Mouse (Mus musculus) kidney, adult 8-10 months (tissue): ENCODE results near the gene Sept4.

Experiments
- DNase-seq, 2 experiments: peaks; one replicate each; pipeline ENCODE4 v3.0.0; 2022

The Sept4 gene

DNA sequence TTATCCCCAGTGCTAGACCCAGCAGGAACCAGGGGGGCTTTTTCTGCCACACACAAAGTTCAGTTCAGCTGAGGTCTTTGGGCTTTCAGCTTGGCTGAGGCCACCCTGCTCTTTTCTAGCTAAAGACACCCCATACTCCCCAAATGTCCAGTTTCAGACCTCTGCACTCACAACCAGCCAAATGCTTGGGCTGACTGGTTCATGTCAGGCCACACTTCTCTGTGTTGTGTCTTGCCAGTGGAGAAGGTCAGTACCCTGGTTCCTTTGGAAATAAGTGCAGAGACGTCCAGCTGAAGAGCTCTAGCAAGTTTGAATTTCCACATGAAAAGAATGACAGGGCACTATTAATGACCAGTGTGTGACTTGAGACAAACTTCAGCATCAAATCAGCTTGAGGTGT, 11.0 kb downstream of the Sept4 start:
- DNase-seq = no peak

DNA sequence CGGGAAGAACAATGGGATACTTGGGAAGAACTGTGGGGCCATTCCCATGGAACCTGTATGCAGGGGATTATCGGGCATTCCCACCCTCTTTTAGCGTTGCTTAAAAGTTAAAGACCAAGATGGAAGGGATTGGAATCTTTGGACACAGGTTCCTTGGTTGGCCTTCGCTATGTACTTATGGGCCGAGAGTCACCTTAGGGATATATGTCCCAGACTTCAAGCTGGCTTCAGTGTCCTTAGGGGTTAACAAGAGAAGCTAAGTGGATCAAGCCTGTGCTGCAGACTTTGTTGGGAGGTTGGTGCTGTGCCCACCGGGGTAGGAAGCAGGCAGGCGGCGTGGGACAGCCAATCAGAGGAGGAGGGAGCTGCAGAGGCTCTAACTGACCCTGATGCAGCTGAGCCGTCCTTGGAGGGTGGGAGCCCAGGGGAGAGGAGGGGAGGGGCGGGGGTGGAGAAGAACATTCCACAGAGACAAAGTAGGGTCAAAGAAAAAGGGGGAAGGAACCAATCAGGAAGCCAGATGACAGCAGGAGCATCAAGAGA, 11.9 kb downstream of the Sept4 start:
- no peak for DNase-seq

DNA sequence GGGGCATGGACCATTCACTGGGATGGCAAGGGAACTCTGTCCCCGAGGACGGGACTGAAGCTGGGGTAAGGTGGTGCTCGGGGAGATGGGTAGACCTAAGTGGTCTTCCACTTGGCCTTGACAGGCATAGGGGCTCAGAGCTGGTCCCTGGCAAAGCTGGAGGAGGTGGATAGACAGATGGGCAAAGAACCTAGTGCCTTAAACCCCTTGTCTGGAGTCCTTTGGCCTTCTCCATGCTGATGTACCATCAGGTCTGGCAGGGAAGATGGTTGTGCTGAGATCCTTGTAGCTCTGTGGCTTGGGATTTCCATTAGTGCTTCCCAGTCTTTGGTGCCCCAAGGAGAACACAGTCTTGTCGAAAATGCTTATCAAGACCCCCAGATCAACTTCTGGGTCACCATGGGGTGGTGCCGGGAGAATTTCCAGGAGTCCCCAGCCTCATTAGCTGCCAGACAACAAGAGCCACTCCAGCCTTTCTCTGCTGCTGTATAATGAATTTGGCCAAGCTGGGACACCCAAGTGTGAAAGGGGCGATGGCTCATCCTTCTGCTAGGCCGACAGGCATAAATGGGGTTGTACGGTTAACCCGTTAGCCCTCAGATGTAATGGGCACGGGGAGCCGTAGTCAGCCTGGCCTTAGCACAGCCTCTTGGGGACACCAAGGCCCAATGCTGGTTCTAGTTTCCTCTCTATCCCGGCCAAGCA, 12.6 kb downstream of the Sept4 start:
- no peak for DNase-seq

DNA sequence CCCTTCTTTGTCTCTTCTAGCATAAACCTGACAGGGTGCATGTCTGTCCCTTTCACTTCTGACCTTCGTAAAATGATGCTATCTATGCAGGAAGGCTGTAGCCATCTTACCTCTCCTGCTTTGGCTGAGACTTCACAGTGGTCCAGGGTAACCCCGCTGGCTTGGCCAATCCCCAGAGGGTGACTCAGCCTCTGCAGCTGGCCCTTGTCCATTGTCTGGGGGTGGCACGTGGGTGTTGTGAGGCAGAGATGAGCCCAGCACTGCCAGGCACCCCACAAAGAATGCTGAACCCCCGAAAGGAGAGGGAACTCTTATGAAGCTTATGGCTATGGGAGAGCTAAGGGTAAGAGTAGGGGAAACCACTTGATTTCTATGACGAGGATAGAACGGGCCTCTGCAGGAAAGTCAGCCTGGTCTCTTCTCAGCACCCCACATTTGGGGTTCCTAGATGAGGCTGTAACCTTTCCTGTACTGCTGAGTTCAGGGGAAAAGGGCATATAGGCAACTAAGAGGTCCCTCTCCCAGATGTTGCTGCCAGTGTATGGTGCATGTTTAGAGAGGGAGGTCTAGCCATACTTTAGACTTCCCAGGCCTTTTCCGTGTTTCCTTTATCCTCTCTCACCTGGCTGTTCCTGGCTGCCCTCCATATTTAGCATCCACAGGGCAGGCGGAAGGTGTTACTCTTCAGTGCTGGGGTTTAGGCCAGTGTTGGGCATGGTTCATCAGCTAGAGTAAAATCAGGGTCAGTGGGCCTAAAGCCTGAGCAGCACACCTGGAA, 13.4 kb downstream of the Sept4 start:
- DNase-seq = no peak

DNA sequence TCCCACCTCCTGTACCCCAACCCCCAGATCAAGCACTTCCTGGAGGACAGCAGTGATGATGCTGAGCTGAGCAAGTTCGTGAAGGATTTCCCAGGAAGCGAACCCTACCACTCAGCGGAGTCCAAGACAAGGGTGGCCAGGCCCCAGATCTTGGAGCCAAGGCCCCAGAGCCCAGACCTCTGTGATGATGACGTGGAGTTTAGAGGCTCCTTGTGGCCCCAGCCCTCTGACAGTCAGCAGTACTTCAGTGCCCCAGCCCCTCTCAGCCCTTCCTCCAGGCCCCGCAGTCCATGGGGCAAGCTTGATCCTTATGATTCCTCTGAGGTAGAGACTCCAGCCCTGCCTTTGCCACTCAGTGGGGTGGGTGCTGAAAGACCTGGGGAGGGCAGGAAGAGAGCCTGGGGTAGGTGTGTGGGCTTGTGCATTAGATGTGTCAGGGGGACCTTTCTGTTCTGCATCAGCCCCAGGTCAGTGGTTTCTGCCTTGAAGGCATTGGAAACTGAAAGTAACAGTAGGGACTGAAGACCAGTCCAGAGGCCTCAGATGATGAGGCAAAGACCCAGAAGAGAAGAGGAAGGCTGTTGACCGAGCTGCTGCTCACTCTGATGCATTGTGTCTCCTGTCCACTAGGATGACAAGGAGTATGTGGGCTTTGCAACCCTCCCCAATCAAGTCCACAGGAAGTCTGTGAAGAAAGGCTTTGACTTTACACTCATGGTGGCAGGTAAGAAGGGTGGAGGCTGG, 14.8 kb downstream of the Sept4 start:
- no peak for DNase-seq

DNA sequence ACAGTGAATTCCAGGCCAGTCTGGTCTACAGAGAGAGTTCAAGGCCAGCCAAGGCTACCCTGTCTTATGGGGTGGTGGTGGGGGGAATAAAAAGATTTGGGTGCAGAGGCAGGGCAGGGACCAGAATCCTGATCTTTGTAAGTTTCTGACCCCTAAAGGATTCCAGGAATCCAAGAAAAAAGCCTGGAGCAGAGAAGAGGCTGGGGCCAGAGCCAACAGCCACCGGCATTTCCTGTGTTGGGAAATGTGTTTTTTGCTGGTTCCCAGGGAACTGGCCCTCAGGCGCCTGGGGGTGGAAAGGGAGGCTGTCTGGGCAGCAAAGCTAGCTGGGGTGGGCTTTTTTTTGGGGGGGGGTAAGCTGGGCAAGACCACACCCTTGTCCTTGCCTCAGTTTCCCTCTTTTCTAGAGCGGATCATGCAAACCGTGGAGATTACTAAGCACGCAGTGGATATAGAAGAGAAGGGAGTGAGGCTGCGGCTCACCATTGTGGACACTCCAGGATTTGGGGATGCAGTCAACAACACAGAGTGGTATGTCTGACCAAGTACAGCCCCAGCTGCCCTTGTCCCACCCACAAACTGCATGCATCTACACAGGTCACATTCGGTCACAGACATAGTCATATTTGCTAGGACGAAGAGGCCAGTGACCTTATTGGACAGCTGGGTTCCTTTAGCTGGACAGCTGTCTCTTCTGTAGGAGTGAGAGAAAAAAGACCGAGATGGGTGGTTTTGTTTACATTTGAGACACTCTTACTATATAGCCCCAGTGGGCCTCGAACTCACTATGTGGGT, 16.2 kb downstream of the Sept4 start:
- DNase-seq = no peak

DNA sequence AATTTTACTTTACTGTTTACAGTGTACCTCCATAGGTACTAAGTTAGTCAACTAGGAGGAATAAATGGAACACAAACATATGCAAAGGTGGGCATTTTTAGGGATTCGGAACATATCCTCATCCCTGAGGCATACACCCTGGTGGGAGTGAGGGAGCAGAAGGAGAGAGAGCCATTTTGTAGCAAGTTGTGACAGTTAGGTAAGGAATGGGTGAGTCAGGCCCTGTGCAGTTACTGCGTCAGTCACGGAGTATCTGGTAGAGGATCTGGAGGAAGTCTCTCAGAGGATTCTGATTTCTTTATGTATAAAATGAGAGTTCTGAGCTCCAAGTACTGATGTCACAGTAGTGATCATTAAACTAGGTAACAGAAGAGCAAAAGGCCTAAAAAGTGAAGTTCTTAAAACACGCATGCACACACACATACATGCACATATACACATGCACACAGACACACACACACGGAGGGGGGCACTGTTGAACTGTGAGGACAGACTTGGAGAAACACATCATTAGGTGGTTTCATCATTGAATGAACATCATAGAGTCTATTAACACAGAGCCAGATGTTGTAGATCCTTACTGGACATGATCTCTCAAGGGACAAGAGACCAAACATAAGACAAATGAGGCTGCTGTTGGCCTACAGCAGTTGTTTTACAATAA, 18.6 kb downstream of the Sept4 start:
- no peak for DNase-seq

DNA sequence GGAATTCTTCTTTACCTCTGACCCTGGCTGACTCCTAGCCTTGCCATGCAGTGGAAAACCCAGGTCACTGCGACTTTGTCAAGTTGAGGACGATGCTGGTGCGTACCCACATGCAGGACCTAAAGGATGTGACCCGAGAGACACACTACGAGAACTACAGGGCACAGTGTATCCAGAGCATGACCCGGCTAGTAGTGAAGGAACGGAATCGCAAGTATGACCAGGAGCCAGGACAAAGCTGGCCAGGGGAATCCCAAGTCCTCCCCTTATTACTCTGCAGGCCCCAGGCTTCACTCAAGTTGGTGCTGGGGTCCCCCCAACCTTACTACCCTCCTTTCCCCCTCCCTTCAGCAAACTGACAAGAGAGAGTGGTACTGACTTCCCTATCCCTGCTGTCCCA, 20.9 kb downstream of the Sept4 start:
- no peak for DNase-seq

DNA sequence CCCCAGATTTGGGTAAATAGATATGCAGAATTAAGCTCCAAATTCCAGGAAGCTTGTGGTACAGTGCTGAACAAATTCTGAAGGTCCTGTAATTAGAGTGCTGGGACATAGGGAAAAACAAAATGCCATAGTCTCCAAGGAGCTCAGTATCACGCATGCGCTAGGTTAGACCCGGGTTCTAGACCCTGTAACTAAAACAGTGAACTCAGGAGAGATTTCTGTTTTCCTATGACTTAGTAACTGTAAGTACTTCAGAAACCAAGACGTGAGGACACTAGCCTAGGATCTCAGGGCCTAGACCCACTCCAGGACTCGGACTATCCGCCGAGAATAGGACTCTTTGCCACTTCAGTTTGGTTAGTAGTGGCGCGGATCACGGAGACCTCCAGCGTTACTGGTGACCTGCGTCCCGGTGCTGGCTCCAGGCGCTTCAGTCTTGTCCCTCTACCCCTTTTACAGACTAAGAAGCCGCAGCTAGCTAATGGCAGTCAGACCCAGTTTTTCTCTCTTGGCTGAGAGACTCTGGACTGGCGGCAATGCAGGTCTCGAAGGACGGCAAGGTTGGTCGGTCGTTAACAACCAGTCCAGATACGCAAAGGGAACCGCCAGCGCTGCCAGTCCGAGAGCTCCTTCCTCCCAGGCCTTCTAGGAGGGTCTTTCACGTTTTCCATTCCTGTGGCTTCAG, 22.3 kb downstream of the Sept4 start:
- DNase-seq = peak in 1 of 2 experiments; percentile 46

DNA sequence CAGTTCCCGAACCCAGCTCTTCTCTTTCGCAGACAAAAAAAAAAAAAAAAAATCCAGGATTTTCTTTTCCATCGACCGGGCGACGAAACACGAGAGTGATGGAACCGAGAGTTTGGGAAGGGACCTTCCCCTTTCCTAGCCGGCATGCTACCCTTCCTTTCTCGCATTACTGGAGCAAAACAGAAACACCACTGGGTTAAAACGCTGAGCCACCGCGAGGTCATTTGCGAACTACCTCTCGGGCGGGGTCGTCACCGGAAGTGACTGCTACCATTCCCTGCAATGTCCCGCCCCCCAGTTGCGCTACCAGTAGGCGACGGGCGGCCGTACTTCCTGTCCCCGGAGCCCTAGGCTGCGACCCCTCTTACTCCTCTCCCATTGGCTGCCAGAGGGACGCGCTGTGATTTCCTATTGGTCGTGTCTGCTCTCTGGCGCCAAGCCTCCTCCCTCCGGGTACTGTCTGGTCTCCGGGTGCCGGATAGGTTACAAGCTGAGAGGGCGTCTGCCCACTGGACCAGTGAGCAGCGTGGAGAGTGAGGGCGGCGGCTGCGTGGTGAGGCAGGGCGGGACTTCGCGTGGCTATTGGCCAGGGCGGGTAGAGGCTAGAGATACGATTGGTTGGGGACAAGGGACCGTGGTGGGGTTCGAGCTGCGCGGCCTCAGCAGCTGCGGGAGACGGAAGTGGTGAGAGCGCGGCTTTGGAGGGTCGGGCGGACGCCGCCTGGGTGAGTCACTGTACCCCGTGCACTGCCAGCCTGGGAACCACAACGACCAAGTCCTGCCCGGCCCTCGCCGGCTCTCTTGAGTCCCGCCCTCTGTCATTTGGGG, 23.0 kb downstream of the Sept4 start, which contains the start of gene Mtmr4:
TSS of gene Mtmr4 (plus strand) at position 637 of the 828 bp plus-strand sequence.
- peak; percentile 99 to 100 for DNase-seq

DNA sequence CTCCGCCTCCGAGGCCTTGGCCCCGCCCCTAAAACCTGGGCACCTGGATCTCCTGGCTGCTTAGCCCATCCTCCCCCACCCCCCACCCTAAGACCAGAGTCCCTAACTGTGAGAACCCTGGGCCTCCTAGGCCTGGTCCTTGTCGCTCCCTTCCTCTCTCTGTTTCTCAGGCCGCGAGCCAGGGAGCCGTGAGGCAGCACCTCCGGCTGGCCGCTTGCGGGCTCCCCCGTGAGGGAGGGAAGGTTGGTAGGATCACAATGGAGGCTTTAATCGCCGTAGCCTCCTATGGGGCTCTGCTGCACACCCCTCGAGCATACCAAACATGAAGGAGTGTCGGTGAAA, 23.6 kb downstream of the Sept4 start:
- no peak for DNase-seq

DNA sequence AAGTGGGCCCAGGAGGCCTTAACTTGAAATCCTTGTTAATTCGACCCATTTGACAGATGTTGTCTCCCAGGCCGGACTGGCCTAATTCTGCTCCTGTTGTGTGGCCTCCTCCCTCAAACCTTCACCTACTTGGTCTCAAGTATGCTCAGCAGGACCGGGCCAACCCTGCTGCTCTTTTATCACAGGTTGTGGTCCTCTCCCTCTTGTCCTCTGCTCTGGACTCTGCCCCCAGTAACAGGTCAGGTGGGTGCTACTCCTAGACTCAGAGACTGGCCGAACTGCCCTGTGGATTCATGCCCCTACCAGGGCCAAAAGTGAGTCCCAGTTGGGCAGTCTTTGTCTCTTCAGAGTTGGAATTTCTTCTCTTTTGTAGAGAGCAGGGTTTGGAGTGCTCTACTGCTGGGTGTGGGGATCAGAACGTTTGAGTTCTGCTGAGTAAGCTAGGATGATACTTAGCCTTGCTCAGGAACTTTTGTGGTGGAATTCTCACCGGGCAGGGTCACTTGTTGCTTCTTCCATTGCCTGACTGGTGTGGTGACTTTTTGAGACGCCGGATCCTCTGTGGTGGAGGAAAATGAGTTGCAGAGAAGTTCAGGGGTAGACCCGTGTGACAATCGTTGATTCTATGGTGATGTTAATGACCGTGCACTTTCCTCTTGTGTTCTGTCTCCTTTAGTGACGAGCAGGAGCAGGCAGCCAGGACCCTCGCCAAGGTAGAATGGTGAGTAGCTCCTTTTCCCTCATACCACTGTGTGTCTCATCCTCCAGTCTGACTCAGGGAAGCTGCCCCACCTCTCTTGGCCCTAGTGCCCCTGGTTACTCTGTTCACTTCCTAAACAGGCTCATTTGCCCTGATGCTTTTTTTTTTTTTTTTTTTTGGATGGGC, 24.3 kb downstream of the Sept4 start:
- peak; percentile 74 to 84 for DNase-seq

DNA sequence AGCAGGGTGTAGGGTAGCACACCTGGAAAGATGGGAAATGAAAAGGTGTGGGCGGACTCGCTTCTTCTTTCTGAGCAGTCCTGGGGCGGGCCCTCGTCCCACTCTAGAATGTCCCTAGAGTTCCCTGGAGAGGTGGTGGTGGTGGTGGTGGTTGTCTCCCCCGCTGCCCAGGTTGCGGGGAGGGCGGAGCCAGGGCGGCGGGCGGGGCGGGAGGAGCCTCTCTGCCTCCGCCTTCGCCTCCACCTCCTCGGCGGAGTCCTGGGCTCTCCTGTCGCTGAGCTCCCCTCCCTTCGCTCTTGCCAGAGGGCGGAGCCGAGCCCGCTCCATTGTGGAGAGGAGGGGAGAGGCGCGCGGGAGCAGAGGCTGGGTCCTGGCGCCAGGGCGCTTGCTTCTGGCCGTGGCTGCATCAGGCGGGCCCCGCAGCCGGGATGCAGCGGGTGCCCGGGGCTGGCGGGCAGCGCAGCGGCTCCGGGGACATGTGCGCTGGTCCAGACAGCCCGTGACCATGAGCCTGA, 26.7 kb downstream of the Sept4 start:
- peak; percentile 86 to 90 for DNase-seq

DNA sequence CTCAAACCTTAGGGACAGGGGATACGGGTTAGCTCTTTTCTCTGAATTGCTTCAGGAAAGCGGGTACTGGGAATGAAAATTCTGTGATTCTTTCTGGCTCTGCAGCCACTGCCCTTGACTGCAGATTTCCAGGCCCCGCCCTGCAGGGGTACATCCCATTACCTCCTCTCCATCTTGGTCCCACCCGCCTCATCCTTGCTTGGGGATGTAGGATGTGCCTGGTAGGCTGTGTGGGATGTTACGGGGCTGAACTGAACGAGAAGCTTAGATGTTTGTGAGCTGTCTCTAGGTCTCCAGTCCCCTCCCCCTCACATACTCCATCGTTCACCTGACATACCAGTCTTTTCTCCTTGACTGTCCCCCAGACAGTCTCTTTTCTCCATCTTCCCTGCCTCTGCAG, 27.3 kb downstream of the Sept4 start:
- no peak for DNase-seq

DNA sequence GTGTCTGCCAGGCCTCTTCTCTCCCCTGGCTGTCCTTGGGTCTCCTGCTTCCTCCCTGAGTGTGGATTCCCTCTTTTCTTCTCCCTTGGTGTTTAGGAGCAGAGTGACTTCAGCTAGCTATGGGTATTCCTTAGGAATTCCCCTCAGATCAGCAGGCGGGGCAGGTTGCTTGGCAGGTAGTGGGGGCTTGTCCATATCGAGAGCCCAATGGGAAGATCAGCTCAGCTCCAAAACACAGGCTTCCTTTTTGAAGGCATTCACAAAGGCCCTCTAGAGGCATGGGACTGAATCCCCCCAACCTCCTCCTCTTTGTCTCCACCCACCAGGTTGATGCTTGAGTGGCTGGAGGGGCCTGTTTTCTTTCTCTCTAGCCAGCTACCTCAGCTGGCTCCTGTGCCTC, 27.8 kb downstream of the Sept4 start:
- no peak for DNase-seq

DNA sequence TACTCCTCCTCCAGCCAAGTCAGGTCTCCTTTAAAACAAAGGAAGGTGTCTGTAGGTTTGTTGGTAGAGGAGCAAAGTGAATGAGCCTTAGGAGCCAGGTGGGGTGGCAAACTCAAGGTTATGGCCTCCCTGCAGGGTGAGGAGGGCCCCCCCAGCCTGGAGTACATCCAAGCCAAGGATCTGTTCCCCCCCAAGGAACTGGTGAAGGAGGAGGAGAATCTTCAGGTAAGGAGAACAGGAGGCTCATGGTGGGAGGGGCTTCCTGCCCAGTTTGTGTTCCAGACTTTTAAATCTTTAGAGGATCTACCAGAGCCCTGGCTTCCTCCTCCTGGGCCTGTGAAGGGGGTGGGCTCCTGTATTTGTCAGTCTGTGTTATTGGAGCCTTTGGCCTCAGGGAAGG, 28.4 kb downstream of the Sept4 start:
- no peak for DNase-seq

DNA sequence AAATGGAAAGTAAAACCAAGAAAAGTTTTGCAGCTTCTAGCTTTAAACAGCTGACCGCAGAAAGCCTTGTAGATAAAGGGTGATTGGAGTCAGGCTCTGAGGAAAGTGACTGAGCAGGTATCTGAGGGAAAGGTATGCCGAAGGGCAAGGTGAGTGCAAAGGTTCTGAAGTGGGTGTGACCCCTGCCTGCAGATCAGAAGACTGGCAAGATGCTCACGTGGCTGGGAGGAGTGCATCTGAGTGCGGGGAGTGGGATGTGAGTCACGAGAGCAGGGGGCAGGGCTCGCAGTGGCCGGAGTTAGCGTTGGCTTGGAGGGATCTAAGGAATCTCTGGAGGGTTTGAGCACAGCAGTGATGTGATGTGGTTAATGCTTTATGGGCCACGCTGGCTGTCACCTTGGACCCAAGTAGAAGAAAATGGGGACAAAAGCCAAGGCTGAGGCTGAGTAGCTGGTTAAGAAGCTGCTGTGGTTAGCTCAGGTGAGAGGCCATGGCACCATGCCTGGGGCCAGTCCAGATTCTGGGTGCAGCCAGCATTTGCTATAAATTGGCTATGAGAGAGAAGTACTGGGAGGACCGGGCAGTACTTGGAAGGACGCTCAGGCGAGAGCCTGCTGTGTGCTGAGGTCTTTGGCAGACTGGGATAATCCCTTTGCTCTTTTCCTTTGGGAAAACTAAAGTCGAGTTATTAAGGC, 30.8 kb downstream of the Sept4 start:
- DNase-seq = no peak

DNA sequence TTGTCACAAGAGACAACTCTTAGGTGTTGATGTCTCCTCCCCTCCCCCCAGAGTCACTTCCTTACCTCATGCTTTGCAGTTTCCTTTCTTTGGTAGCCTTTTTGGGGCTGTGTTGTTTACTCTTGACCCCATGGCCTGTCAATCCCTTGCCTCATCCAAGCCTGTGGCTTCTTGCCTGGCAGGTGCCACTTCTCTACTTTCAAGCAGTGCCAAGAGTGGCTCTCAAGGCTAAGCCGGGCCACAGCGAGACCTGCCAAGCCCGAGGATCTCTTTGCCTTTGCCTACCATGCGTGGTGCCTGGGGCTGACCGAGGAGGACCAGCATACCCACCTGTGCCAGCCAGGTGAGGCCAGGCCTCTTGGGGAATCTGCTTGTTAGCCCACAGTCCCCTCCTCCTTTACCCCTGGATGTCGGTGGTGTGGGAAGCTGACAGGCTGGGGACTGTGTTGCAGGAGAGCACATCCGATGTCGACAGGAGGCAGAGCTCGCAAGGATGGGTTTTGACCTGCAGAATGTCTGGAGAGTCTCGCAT, 31.7 kb downstream of the Sept4 start:
- no peak for DNase-seq
